Mouse (Mus musculus) embryo, embryonic 10 days (tissue): ENCODE data around the gene Vmn1r59.
"Not testable (repeated sequence)": the region's sequence is repeated elsewhere in the genome, so short reads cannot be mapped to it uniquely, and the experiment has no call there.

Experiments
- DNase-seq: peaks from one replicate; pipeline ENCODE4 v3.0.0-alpha.2; 2015; ENCODE audit warnings: low spot score

Gene Vmn1r59

GRCm38 (mm10) chr7:5456674-5457073 lies at the start of gene Vmn1r59:
Gene Vmn1r59, minus strand, starts transcription at chr7:5456774.
- no peak for DNase-seq

- DNase-seq, result not testable (repeated sequence)
These were observed 37.3 kb upstream of the Vmn1r59 start, which contains the start of gene Vmn2r28 for GRCm38 (mm10) chr7:5493856-5494255. Gene Vmn2r28, minus strand, starts transcription at chr7:5493956.

GRCm38 (mm10) chr7:5454011-5454410 lies 2.6 kb downstream of the Vmn1r59 start:
- DNase-seq, result not testable (repeated sequence)

- DNase-seq, result no peak
These were observed 7.9 kb downstream of the Vmn1r59 start for GRCm38 (mm10) chr7:5448627-5449026.

- not testable (repeated sequence) for DNase-seq
These were observed 43.3 kb downstream of the Vmn1r59 start, which contains the start of gene Vmn1r58 for GRCm38 (mm10) chr7:5413296-5413695. Gene Vmn1r58, minus strand, starts transcription at chr7:5413396.

GRCm38 (mm10) chr7:5406201-5406600 lies 50.4 kb downstream of the Vmn1r59 start:
- no peak for DNase-seq
